In the genomic region with DNA sequence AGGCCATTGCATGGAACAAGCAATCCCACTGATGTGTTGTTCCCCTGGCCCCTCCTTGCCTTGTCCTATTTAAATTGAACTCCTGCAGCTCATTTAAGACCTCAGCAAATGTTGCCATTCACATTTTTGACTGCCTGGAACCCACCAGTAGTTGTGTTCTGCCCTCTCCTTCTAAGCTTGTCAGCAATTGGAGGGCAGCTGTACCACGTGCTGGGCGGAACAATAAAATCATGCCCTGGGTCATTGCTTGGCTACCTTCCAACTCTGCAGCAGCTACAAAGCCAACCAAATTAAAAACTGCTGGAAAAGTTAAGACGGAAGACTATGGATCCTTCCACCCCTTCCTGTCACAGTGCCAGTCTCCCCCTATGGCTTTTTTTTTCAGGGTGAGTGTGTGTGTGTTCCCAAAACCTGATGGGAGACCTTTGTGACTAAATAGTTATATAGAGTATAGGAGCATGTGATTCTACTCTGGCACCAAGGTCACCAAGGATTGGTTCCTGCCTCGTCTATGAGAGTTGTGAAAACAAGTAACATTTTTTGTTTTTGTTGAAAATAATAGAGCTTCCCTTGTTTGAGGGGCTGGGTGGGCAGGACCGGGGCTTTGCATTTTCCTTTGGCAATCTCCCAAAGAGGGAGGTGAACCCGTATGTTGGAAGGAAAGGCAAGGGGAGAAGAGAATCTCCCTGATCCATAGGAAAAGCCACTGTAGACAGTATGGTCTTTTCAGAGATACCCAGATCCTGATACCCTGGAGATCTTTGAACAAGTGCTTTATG, we compare ENCODE assay signal across 8 mouse cellular contexts.
A peak's percentile ranks its signal among the peaks of the same experiment; 100 is the strongest.
DNase-seq lines count a peak whose midpoint lies in the region; ATAC-seq lines count a peak whose summit lies in the region.

No protein-coding gene starts in this region.

- DNase-seq in embryo, embryonic 11 days, result peak; percentile 27
- DNase-seq in embryo, embryonic 9.5 days (ENCODE audit: extremely low spot score), result no peak
- DNase-seq in ovary, postnatal 14 days (ENCODE audit: low spot score), result peak; percentile 39
- no peak for DNase-seq in ovary, postnatal 10 days (ENCODE audit: low spot score)
- DNase-seq in kidney, postnatal 4 days, result peak; percentile 57 to 76
- no peak for DNase-seq in frontal cortex, postnatal 36 days (ENCODE audit: low spot score in 2 of 2)
- no peak for DNase-seq in frontal cortex, postnatal 14 days (ENCODE audit: low spot score in 2 of 2)

- ATAC-seq in CD4-positive, CD25-positive, alpha-beta regulatory T cell, adult 4 months, result no peak

Comparison
In these comparisons a context has a peak if more than half of its experiments do, and no peak if none do; other contexts are left out.
1. DNase-seq: peak in embryo, embryonic 11 days (single experiment), ovary, postnatal 14 days (single experiment) and kidney, postnatal 4 days (2 of 2); none in embryo, embryonic 9.5 days (single experiment), ovary, postnatal 10 days (single experiment), frontal cortex, postnatal 36 days (0 of 2) and frontal cortex, postnatal 14 days (0 of 2).